ENCODE assay signal across 9 mouse cellular contexts in the genomic region with DNA sequence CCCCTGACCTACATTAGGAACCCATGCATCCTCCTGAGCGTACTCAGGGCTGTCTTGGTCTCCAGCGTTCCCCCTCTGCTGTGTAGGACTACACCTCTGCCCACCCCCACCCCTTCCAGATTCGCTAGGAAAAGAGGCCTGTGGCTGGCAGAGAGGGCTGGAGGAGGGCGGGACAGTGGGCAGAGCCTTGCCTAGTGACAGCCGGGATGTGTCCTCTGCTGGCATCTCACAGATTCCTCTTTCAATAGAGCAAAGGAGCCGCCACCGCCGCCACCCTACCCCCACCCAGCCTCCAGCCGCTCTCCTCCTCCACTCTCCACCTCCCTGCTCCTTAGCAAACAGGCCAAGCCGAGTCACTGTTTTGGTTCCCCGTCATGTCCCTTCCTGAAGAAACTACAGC. TPM values are rescaled to one million over a fixed set of nuclear protein-coding genes. Genes with fewer than 3 reads are reported as not detected.
DNase-seq lines count a peak whose midpoint lies in the region; ATAC-seq and TF ChIP-seq lines count a peak whose summit lies in the region.
"Had no signal": no experiment of that assay in that cellular context is flagged by ENCODE, and none has a peak within 500 bp of the region (broad histone marks: within the 10 kb centered on the region; RNA-seq: fewer than 3 reads in every experiment).

No protein-coding gene starts in this region.

- H3K27ac ChIP-seq in intestine, embryonic 14.5 days (ENCODE audit: low read depth): no peak overlapping the region
- no peak overlapping the region for H3K27ac ChIP-seq in intestine, embryonic 16.5 days (ENCODE audit: low read length)
- no peak overlapping the region for H3K27ac ChIP-seq in hindbrain, postnatal 0 days

- 8% methylated on average over 11 of the region's 11 CpGs for WGBS in intestine, embryonic 14.5 days
- 12% methylated on average over 11 of the region's 11 CpGs for WGBS in intestine, embryonic 16.5 days
- WGBS in hindbrain, postnatal 0 days: 8% methylated on average over 11 of the region's 11 CpGs

- H3K9ac ChIP-seq in intestine, embryonic 14.5 days (ENCODE audit: low read length): peak overlapping the region; percentile 16; the same call in 1 of the 2 replicates
- no peak overlapping the region for H3K9ac ChIP-seq in intestine, embryonic 16.5 days (ENCODE audit: low read depth, low read length)
- H3K9ac ChIP-seq in hindbrain, postnatal 0 days (replicated peaks; ENCODE audit: low read length): no peak overlapping the region

- H3K9me3 ChIP-seq in intestine, embryonic 14.5 days (ENCODE audit: control insufficient read depth, low read length): no peaks in the 10 kb centered on the region
- no peaks in the 10 kb centered on the region for H3K9me3 ChIP-seq in intestine, embryonic 16.5 days (ENCODE audit: control insufficient read depth, low read length)
- H3K9me3 ChIP-seq in hindbrain, postnatal 0 days (ENCODE audit: low read length): no peaks in the 10 kb centered on the region

- TF ChIP-seq CTCF in hindbrain, postnatal 0 days (IDR thresholded peaks at IDR 0.05; ENCODE audit: low read depth): no peak

- no peak overlapping the region for H3K4me3 ChIP-seq in intestine, embryonic 14.5 days (ENCODE audit: low read depth, low read length)
- H3K4me3 ChIP-seq in intestine, embryonic 16.5 days (ENCODE audit: low read length): no peak overlapping the region
- no peak overlapping the region for H3K4me3 ChIP-seq in hindbrain, postnatal 0 days (ENCODE audit: low read length)

- no peak overlapping the region for H3K4me2 ChIP-seq in intestine, embryonic 14.5 days (ENCODE audit: low read length)
- H3K4me2 ChIP-seq in intestine, embryonic 16.5 days (ENCODE audit: low read depth, low read length): no peak overlapping the region
- peak overlapping the region; percentile 11; the same call in 1 of the 2 replicates for H3K4me2 ChIP-seq in hindbrain, postnatal 0 days (ENCODE audit: low read depth, low read length)

- H3K4me1 ChIP-seq in intestine, embryonic 14.5 days (replicated peaks; ENCODE audit: control insufficient read depth, insufficient read depth, low read length): 0 out of 2 replicates have a peak, but pooled peaks cover 6% of the 10 kb centered on the region
- H3K4me1 ChIP-seq in intestine, embryonic 16.5 days (ENCODE audit: control insufficient read depth, insufficient read depth, low read length): no peaks in the 10 kb centered on the region
- H3K4me1 ChIP-seq in hindbrain, postnatal 0 days (ENCODE audit: insufficient read depth, low read length): peaks cover 5% of the 10 kb centered on the region; the same call in 1 of the 2 replicates

- H3K27me3 ChIP-seq in intestine, embryonic 14.5 days (replicated peaks; ENCODE audit: control insufficient read depth, insufficient read depth, low read length): no peaks in the 10 kb centered on the region
- no peaks in the 10 kb centered on the region for H3K27me3 ChIP-seq in intestine, embryonic 16.5 days (replicated peaks; ENCODE audit: control insufficient read depth, insufficient read depth, low read length)
- no peaks in the 10 kb centered on the region for H3K27me3 ChIP-seq in hindbrain, postnatal 0 days (ENCODE audit: insufficient read depth, low read length)

- DNase-seq in intestine, embryonic 14.5 days (ENCODE audit: low spot score): no peak
- DNase-seq in ZHBTc4 (ENCODE audit: low read depth, low spot score): peak; percentile 42
- peak; percentile 76 for DNase-seq in gastrocnemius, adult 18-20 months (ENCODE audit: low spot score)
- DNase-seq in hindbrain, postnatal 0 days (ENCODE audit: low spot score): peak; percentile 40
- DNase-seq in ovary, postnatal 36 days (ENCODE audit: low spot score): peak; percentile 37
- no peak for DNase-seq in layer of hippocampus, adult 11-12 months (ENCODE audit: low spot score)

- no peak; the same call in 1 of the 2 replicates for ATAC-seq in intestine, embryonic 14.5 days (replicated peaks; ENCODE audit: low FRiP score, low TSS enrichment, low read depth)
- no peak for ATAC-seq in intestine, embryonic 16.5 days
- peak; percentile 82 for ATAC-seq in hindbrain, postnatal 0 days
- no peak for ATAC-seq in megakaryocyte-erythroid progenitor cell, adult 5-6 weeks (replicated peaks; ENCODE audit: low FRiP score, low TSS enrichment, poor library complexity, severe bottlenecking)

- H3K36me3 ChIP-seq in intestine, embryonic 14.5 days (ENCODE audit: control insufficient read depth, insufficient read depth, low read length): no peaks in the 10 kb centered on the region
- H3K36me3 ChIP-seq in intestine, embryonic 16.5 days (ENCODE audit: control insufficient read depth, insufficient read depth, low read length): no peaks in the 10 kb centered on the region
- H3K36me3 ChIP-seq in hindbrain, postnatal 0 days (ENCODE audit: insufficient read depth, low read length): no peaks in the 10 kb centered on the region

RNA-seq across cellular contexts. Expression of gene Prr29, which starts 0.6 kb away (rescaled TPM):
- 0.60 and 0.74 TPM in 2 replicates for polyA plus RNA-seq in intestine, embryonic 14.5 days (2014; fragmentation: Nextera tagmentation; extraction: Ambion mirVana)
- polyA plus RNA-seq in intestine, embryonic 16.5 days (2015; fragmentation: Nextera tagmentation; extraction: Ambion mirVana): 0.53 and 0.54 TPM in 2 replicates
- 1 to 10 TPM; 4.8 to 5.7 TPM for total RNA-seq in gastrocnemius, adult 18-20 months (2021)
- total RNA-seq in hindbrain, postnatal 0 days (2014; rRNA removed): not detected in 2 replicates
- polyA plus RNA-seq in hindbrain, postnatal 0 days (2015; fragmentation: Nextera tagmentation; extraction: Ambion mirVana): not detected in 2 replicates
- total RNA-seq in megakaryocyte-erythroid progenitor cell, adult 5-6 weeks (2014; fragmentation: Nextera tagmentation): 4.6 TPM in 1 of 2 replicates, not detected in the other
- total RNA-seq in megakaryocyte-erythroid progenitor cell, adult 5-6 weeks (2017): not detected in 2 replicates
- total RNA-seq: MEL had no signal

RNA-seq across cellular contexts. Expression of gene Scn4a, which starts 11.6 kb away (rescaled TPM):
- polyA plus RNA-seq in intestine, embryonic 14.5 days (2014; fragmentation: Nextera tagmentation; extraction: Ambion mirVana): 0.04 TPM in 1 of 2 replicates, not detected in the other
- 0.02 TPM in 1 of 2 replicates, not detected in the other for polyA plus RNA-seq in intestine, embryonic 16.5 days (2015; fragmentation: Nextera tagmentation; extraction: Ambion mirVana)
- 100 to 1,000 TPM; 472 to 505 TPM for total RNA-seq in gastrocnemius, adult 18-20 months (2021)
- total RNA-seq in hindbrain, postnatal 0 days (2014; rRNA removed): under 0.01 and 0.22 TPM in 2 replicates
- polyA plus RNA-seq in hindbrain, postnatal 0 days (2015; fragmentation: Nextera tagmentation; extraction: Ambion mirVana): 0.04 TPM in 1 of 2 replicates, not detected in the other
- 0.11 TPM in 1 of 2 replicates, not detected in the other for total RNA-seq in megakaryocyte-erythroid progenitor cell, adult 5-6 weeks (2014; fragmentation: Nextera tagmentation)
- total RNA-seq in megakaryocyte-erythroid progenitor cell, adult 5-6 weeks (2017): not detected in 2 replicates

RNA-seq across cellular contexts. Expression of gene Icam2, which starts 23.2 kb away (rescaled TPM):
- 41.6 and 50.5 TPM in 2 replicates for polyA plus RNA-seq in intestine, embryonic 14.5 days (2014; fragmentation: Nextera tagmentation; extraction: Ambion mirVana)
- 38.3 and 40.5 TPM in 2 replicates for polyA plus RNA-seq in intestine, embryonic 16.5 days (2015; fragmentation: Nextera tagmentation; extraction: Ambion mirVana)
- 1 to 10 TPM; 3.3 to 7.8 TPM for total RNA-seq in gastrocnemius, adult 18-20 months (2021)
- 3.8 and 11.4 TPM in 2 replicates for total RNA-seq in hindbrain, postnatal 0 days (2014; rRNA removed)
- polyA plus RNA-seq in hindbrain, postnatal 0 days (2015; fragmentation: Nextera tagmentation; extraction: Ambion mirVana): 8.4 TPM in 2 replicates
- total RNA-seq in megakaryocyte-erythroid progenitor cell, adult 5-6 weeks (2014; fragmentation: Nextera tagmentation): 20.5 and 46.5 TPM in 2 replicates
- 51.4 and 82.3 TPM in 2 replicates for total RNA-seq in megakaryocyte-erythroid progenitor cell, adult 5-6 weeks (2017)

RNA-seq across cellular contexts. Expression of gene Cd79b, which starts 50.1 kb away (rescaled TPM):
- polyA plus RNA-seq in intestine, embryonic 14.5 days (2014; fragmentation: Nextera tagmentation; extraction: Ambion mirVana): 3.8 and 4.2 TPM in 2 replicates
- 3.0 and 4.4 TPM in 2 replicates for polyA plus RNA-seq in intestine, embryonic 16.5 days (2015; fragmentation: Nextera tagmentation; extraction: Ambion mirVana)
- under 1 TPM; 0.18 to 0.33 TPM for total RNA-seq in gastrocnemius, adult 18-20 months (2021)
- 0.25 and 0.63 TPM in 2 replicates for total RNA-seq in hindbrain, postnatal 0 days (2014; rRNA removed)
- polyA plus RNA-seq in hindbrain, postnatal 0 days (2015; fragmentation: Nextera tagmentation; extraction: Ambion mirVana): 1.3 and 1.7 TPM in 2 replicates
- 5.1 and 21.6 TPM in 2 replicates for total RNA-seq in megakaryocyte-erythroid progenitor cell, adult 5-6 weeks (2014; fragmentation: Nextera tagmentation)
- 1.4 and 3.5 TPM in 2 replicates for total RNA-seq in megakaryocyte-erythroid progenitor cell, adult 5-6 weeks (2017)

Comparison
In these comparisons a context has a peak if more than half of its experiments do, and no peak if none do; other contexts are left out.
1. DNase-seq: peak in ZHBTc4 (single experiment), gastrocnemius, adult 18-20 months (single experiment), hindbrain, postnatal 0 days (single experiment) and ovary, postnatal 36 days (single experiment); none in intestine, embryonic 14.5 days (single experiment) and layer of hippocampus, adult 11-12 months (single experiment).
2. RNA of gene Scn4a, which starts 11.6 kb away (total RNA-seq): 472 to 505 TPM in gastrocnemius, adult 18-20 months; 0.11 TPM in megakaryocyte-erythroid progenitor cell, adult 5-6 weeks and under 0.01 to 0.22 TPM in hindbrain, postnatal 0 days; every median in the first group is over 100 times any median in the second.